Mouse (Mus musculus) limb, embryonic 12.5 days (tissue): ENCODE measurements around the gene Primpol. TPM values are rescaled to one million over a fixed set of nuclear protein-coding genes. Genes with fewer than 3 reads are reported as not detected.

Source experiments
- ATAC-seq: fragments of 200-750 bp; cut with Nextera tagmentation; 2 replicates; pipeline ENCODE4 v1.8.0; 2017; ENCODE audit warnings: low read depth, moderate TSS enrichment; ENCODE audit not compliant: insufficient number of reproducible peaks, insufficient read depth, low FRiP score, low TSS enrichment
- H3K27ac ChIP-seq: fragments of 300-500 bp; sonication (generic); 2 replicates; pipeline ENCODE4 v1.5.1; 2016; ENCODE audit warnings: mild to moderate bottlenecking, moderate library complexity
- H3K27me3 ChIP-seq: fragments of 300-500 bp; sonication (generic); 2 replicates; pipeline ENCODE4 v1.6.1; 2016; ENCODE audit warnings: mild to moderate bottlenecking, moderate library complexity
- H3K36me3 ChIP-seq: fragments of 300-500 bp; sonication (generic); 2 replicates; pipeline ENCODE4 v1.6.1; 2016; ENCODE audit warnings: mild to moderate bottlenecking, moderate library complexity
- H3K4me1 ChIP-seq: fragments of 300-500 bp; sonication (generic); replicated peaks from 2 replicates; pipeline ENCODE4 v1.6.1; 2016
- H3K4me2 ChIP-seq: fragments of 300-500 bp; sonication (generic); 2 replicates; pipeline ENCODE4 v1.6.1; 2016; ENCODE audit warnings: mild to moderate bottlenecking, moderate library complexity
- H3K4me3 ChIP-seq: fragments of 300-500 bp; sonication (generic); replicated peaks from 2 replicates; pipeline ENCODE4 v1.5.1; 2016; ENCODE audit warnings: mild to moderate bottlenecking
- H3K9ac ChIP-seq: fragments of 300-500 bp; sonication (generic); replicated peaks from 2 replicates; pipeline ENCODE4 v1.6.1; 2016; ENCODE audit warnings: mild to moderate bottlenecking, moderate library complexity
- H3K9me3 ChIP-seq: fragments of 300-500 bp; sonication (generic); 2 replicates; pipeline ENCODE4 v1.6.1; 2016; ENCODE audit warnings: mild to moderate bottlenecking, moderate library complexity
- WGBS: fragments of 180-500 bp; shearing (Covaris S2); methylation state at CpG from one replicate; pipeline ENCODE4 v1.1.7; 2016; 5-methylcytosine and 5-hydroxymethylcytosine counted together
- polyA plus RNA-seq: library from polyadenylated mRNA; unstranded; fragments of >200 nt; fragmentation: Nextera tagmentation; extraction: Ambion mirVana; gene quantifications from 2 replicates; pipeline ENCODE4 v1.2.1, GENCODE M21; 2016

Primpol gene
- polyA plus RNA-seq, 1 experiment from 2014 or later, result 14.9 TPM

DNA sequence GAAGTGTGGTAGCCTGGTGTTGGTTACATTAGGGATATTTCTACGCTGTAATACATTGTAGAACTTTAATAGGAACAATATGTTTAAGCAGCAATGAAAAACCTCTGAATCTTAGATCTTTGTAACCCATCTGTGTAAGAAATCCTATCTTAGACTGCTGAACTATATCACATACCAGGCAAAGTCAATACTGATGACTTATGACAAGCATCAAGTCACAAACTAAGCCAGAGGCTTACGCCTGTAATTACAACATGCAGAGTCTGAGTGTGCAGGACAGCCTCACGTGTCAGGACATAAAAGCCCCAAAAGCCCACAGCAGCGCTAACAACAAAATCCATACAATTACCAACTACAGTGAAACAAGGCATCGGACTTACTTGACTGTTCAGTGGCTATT lies 13.4 kb downstream of the Primpol start:
- H3K4me2 ChIP-seq, result no peak overlapping the region
- H3K4me1 ChIP-seq, result peaks cover 9% of the 10 kb centered on the region
- no peak overlapping the region for H3K9ac ChIP-seq
- no peaks in the 10 kb centered on the region for H3K27me3 ChIP-seq
- H3K9me3 ChIP-seq, result no peaks in the 10 kb centered on the region
- no peak overlapping the region for H3K4me3 ChIP-seq
- WGBS, result 46% methylated on average over 5 of the region's 5 CpGs
- peaks cover 20% of the 10 kb centered on the region for H3K36me3 ChIP-seq
- H3K27ac ChIP-seq, result no peak overlapping the region
- ATAC-seq, result no peak

DNA sequence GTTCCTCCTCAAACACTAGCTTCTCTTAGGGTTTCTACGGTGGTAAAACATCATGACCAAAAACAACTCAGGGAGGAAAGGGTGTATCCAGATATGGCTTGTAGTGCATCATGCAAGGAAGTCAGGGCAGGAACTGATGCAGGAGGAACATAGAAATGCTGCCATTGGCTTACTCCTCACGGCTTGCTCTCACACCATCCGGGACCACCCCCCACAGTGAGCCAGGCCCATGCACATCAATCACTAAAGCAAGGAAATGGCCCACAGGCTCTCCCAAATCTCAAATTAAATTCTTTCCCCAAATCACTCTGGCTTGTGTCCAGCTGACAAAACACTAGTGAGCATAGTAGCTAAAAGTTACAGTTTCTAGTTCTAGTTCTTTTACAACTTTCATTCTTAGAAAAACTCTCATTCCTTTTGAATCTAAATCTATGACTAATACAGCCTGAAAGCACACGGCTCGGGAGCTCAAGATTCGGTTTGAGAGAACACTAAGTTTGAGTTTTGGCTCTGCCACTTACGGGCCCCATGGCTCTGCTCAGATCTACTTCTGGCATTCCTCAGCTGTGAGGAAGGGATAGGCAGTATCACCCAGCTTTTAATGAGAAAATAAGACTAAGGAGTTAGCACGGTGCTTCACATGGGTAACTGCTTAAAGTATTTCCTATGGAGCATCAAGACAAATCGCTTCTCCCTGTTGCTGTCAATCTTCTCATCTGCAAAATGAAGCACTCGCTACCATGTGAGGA lies 15.9 kb downstream of the Primpol start:
- H3K4me3 ChIP-seq, result no peak overlapping the region
- H3K9ac ChIP-seq, result no peak overlapping the region
- H3K27me3 ChIP-seq, result no peaks in the 10 kb centered on the region
- WGBS, result 43% methylated on average over 10 of the region's 10 CpGs
- H3K27ac ChIP-seq, result peak overlapping the region; percentile 70
- peaks cover 9% of the 10 kb centered on the region for H3K4me1 ChIP-seq
- no peaks in the 10 kb centered on the region for H3K9me3 ChIP-seq
- peaks cover 14% of the 10 kb centered on the region for H3K36me3 ChIP-seq
- H3K4me2 ChIP-seq, result no peak overlapping the region
- ATAC-seq, result no peak

DNA sequence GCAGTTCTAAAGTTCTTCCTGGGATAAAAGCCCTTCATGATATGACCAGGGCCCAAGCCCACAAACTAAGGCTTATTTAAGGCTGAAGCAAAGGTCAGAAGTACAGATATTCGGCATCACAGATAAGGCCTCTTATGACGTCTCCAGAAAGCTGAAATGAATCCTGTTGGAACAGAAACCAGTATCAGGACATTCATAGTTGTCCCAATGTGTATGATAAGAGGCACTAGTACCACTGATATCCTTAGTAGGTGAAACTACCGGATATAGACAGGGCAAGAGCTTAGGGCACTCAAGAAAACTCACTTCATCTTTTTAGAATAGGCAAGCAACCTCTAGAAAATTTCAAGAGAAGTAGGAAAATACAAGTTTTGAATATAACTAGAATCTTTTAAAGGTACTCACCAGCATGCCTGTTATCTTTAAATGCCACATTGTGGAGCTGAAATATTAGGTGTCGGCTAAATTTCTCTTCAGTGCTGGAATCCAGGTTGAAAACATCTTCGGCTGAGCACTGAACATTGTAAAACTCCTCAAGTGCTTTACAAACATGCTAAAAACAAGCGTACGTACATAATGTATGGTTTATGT lies 17.6 kb downstream of the Primpol start:
- Histone ChIP-seq H3K27ac (no peak overlapping the region), H3K27me3 (no peaks in the 10 kb centered on the region), H3K4me2 (no peak overlapping the region), H3K4me1 (peaks cover 9% of the 10 kb centered on the region), H3K36me3 (peaks cover 14% of the 10 kb centered on the region), H3K9ac (no peak overlapping the region), H3K9me3 (no peaks in the 10 kb centered on the region), H3K4me3 (no peak overlapping the region)
- WGBS, result 92% methylated on average over 7 of the region's 7 CpGs
- no peak for ATAC-seq

DNA sequence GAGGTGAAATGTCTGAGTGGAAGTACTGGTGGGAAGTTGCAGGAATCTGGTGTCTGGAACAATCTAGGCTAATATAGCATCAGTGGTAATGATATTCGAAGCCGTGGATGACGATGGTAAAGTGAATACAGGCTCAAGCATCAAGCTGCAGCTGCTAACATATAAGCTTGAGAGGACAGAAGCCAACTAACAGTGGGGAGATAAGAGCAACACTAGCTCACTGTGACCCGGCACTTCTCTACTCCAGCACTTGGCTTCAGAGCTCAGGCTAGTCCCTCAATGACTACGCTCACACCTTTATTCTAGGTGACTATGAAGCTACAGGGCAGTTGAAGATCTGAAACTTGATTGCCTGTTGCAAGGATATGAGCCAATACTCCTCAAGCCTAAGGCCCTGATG lies 18.3 kb downstream of the Primpol start:
- no peak overlapping the region for H3K4me3 ChIP-seq
- H3K9ac ChIP-seq, result no peak overlapping the region
- ATAC-seq, result no peak
- no peak overlapping the region for H3K4me2 ChIP-seq
- peaks cover 9% of the 10 kb centered on the region for H3K4me1 ChIP-seq
- whole genome bisulfite sequencing, result 94% methylated on average over 5 of the region's 5 CpGs
- peaks cover 18% of the 10 kb centered on the region for H3K36me3 ChIP-seq
- no peak overlapping the region for H3K27ac ChIP-seq
- no peaks in the 10 kb centered on the region for H3K9me3 ChIP-seq
- H3K27me3 ChIP-seq, result no peaks in the 10 kb centered on the region

DNA sequence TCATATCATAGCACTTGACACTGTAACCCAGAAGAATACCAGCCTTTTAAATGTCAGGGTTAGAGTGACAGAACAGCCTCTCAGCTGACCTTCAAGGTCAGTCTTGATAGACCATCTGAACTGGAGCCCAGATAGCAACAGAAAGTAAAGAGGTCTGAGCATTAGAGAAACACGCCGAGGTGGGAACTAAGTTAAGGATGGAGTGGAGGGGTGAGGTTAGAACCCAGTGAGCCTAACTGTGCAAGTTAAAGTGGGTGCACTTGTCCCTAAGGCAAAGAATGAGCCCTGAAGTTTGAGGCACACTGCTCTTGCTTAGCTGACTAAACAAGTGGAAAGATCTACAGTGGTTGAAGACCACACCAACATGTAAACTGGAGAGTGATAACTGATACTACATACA lies 18.9 kb downstream of the Primpol start:
- Histone ChIP-seq H3K27ac (no peak overlapping the region), H3K36me3 (peaks cover 22% of the 10 kb centered on the region), H3K4me2 (no peak overlapping the region), H3K9me3 (no peaks in the 10 kb centered on the region), H3K4me1 (peaks cover 6% of the 10 kb centered on the region), H3K27me3 (no peaks in the 10 kb centered on the region), H3K9ac (no peak overlapping the region), H3K4me3 (no peak overlapping the region)
- ATAC-seq, result no peak
- WGBS, result 94% methylated on average over 2 of the region's 2 CpGs

DNA sequence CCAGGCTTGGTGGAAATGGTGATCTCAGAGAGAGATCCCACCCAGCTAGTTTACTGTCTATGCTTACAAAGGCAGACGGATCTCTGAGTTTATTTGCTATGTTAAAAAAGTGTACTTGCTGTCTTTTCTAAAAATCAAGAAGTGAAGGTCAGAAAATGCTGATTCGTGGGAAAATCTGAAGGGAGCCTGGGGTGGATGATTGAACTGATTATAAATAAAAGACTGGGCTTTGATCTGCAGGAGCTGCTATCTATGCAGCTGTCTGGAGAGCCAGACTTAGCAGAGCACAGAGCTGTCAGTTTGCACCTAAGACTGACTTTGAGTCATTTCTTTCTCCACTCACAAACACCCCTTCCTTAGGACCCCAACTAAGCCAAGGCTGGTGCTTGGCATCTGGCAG lies 19.6 kb downstream of the Primpol start:
- H3K36me3 ChIP-seq, result peaks cover 21% of the 10 kb centered on the region
- H3K9me3 ChIP-seq, result no peaks in the 10 kb centered on the region
- WGBS, result 74% methylated on average over 2 of the region's 2 CpGs
- H3K9ac ChIP-seq, result no peak overlapping the region
- H3K27ac ChIP-seq, result no peak overlapping the region
- ATAC-seq, result no peak
- H3K4me1 ChIP-seq, result peaks cover 6% of the 10 kb centered on the region
- H3K4me2 ChIP-seq, result no peak overlapping the region
- H3K4me3 ChIP-seq, result no peak overlapping the region
- H3K27me3 ChIP-seq, result no peaks in the 10 kb centered on the region

DNA sequence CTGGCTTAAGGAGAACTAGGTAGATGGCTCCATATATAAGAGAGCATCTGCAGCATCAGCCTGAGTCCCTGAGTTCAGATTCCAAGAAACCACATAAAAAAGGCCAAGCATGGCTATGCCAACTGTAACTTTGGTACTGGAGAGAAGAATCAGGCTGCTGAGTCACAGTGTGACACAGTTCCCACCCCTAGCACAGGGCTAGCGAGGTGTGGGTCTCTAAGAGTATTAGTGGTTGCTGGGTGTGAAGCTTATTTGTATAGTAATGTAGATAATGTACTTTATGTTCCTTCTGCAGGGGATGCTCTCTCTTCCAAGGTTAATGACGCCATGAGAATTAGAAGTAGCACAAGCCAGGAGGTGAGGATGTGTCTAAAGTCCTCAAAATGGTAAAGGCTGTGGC lies 20.5 kb downstream of the Primpol start:
- peaks cover 6% of the 10 kb centered on the region for H3K4me1 ChIP-seq
- ATAC-seq, result no peak
- H3K36me3 ChIP-seq, result peaks cover 21% of the 10 kb centered on the region
- no peaks in the 10 kb centered on the region for H3K27me3 ChIP-seq
- H3K4me2 ChIP-seq, result no peak overlapping the region
- H3K9me3 ChIP-seq, result no peaks in the 10 kb centered on the region
- H3K9ac ChIP-seq, result no peak overlapping the region
- 96% methylated on average over 2 of the region's 2 CpGs for WGBS
- no peak overlapping the region for H3K4me3 ChIP-seq
- H3K27ac ChIP-seq, result no peak overlapping the region

DNA sequence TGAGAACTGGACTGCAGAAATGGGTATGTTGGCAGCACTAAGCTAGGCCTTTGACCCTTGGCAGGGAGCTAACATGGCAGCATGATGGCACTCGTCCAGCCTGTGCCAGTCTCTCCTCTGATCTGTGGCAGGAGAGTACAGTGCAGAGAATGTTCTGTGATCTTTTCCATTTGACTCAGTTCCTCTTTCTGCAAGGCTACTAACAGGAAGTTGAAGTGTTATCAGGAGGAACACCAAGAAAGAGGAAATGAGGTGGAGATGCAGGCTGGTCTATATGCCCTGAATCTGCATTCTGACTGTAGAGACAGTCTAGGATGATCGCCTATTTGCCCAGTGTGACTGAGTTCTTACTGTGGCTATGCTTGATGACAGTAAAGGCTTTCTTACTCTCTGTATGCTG lies 21.4 kb downstream of the Primpol start:
- Histone ChIP-seq H3K4me3 (no peak overlapping the region), H3K9ac (no peak overlapping the region), H3K4me1 (no peaks in the 10 kb centered on the region), H3K27ac (no peak overlapping the region), H3K9me3 (no peaks in the 10 kb centered on the region), H3K27me3 (no peaks in the 10 kb centered on the region), H3K4me2 (no peak overlapping the region), H3K36me3 (peaks cover 21% of the 10 kb centered on the region)
- ATAC-seq, result no peak
- 94% methylated on average over 2 of the region's 2 CpGs for WGBS

DNA sequence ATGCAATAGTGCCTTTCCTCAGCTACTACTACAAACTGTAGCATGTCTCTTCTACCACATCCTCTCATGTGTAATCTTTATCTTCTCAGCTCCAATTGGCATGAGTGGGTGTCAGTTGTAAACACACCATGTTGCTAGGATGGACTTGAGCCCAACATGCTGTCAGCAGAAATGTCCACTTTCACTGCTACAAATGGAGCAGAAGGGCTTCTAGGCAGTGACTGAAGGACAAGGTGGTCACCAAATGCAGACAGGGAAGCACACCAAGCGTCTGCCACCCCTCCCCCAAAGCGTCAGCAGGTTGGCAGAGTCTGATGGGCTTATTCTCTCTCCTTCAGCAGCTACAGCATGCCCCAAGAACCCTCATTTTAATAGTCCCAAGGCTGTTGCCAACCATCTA lies 23.2 kb downstream of the Primpol start:
- Histone ChIP-seq H3K36me3 (peaks cover 22% of the 10 kb centered on the region), H3K27me3 (no peaks in the 10 kb centered on the region), H3K27ac (no peak overlapping the region), H3K4me1 (no peaks in the 10 kb centered on the region), H3K4me3 (no peak overlapping the region), H3K9me3 (no peaks in the 10 kb centered on the region), H3K9ac (no peak overlapping the region), H3K4me2 (no peak overlapping the region)
- ATAC-seq, result no peak
- WGBS, result 79% methylated on average over 2 of the region's 2 CpGs

DNA sequence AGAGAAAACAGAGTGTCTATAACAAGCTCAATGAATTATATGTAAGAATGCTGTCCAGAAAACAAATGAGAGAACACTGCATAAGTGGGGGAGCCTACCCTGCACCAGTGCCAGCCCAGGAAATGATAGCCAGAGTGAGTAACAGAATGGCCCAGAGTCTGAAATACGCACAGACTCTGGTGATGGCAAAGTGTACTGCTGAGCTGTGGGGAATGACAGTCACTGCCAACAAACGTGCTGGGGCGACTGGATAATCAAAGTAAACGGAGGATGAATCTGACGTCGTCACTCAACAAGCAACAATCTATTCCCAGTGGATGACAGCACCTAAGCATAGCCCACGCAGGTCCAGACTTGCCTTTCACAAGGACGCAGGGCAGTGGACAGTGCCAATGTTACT lies 23.9 kb downstream of the Primpol start:
- Histone ChIP-seq H3K4me3 (no peak overlapping the region), H3K27ac (no peak overlapping the region), H3K36me3 (peaks cover 21% of the 10 kb centered on the region), H3K27me3 (no peaks in the 10 kb centered on the region), H3K4me2 (no peak overlapping the region), H3K9ac (no peak overlapping the region), H3K9me3 (no peaks in the 10 kb centered on the region), H3K4me1 (no peaks in the 10 kb centered on the region)
- no peak for ATAC-seq
- WGBS, result 80% methylated on average over 8 of the region's 8 CpGs

DNA sequence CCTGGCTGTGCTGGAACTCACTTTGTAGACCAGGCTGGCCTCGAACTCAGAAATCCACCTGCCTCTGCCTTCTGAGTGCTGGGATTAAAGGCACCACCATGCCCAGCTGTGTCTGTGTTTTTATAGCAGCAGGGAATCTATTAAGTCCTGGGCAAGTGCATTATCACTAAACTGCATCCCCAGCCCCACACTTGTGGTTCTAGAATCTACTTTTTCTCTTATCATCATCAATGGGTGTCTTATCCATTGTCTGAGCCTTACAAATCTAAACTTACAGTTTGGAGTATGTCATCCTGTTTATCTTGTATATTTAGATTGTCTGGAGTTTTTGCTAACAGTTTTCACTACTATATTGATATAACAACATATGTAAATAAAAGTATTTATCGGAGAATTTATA lies 28.3 kb downstream of the Primpol start:
- no peaks in the 10 kb centered on the region for H3K4me1 ChIP-seq
- no peaks in the 10 kb centered on the region for H3K27me3 ChIP-seq
- no peak overlapping the region for H3K4me3 ChIP-seq
- 90% methylated on average over 2 of the region's 2 CpGs for WGBS
- no peak overlapping the region for H3K4me2 ChIP-seq
- no peaks in the 10 kb centered on the region for H3K9me3 ChIP-seq
- peaks cover 14% of the 10 kb centered on the region for H3K36me3 ChIP-seq
- no peak overlapping the region for H3K27ac ChIP-seq
- ATAC-seq, result no peak
- H3K9ac ChIP-seq, result no peak overlapping the region

DNA sequence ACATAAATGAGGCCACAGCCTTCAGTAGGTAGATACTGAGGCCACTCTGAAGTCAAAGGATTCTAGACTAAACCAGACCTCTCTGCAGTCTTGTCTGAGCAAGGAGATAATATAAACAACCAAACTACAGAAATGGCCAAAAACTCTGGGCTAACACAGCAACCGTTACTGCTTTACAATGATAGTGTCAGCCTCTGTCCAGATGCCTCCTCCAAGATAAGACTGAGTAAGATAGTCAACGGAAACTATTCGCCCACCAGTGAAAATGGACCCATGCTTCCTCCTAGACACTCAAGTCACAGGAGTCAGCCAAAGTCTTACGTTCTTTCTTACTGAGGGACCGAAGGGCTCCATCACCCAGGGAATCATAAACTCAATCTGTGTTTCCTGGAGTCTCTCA lies 29.1 kb downstream of the Primpol start:
- no peaks in the 10 kb centered on the region for H3K9me3 ChIP-seq
- peaks cover 9% of the 10 kb centered on the region; the same call in 1 of the 2 replicates for H3K36me3 ChIP-seq
- H3K4me1 ChIP-seq, result no peaks in the 10 kb centered on the region
- no peak overlapping the region for H3K27ac ChIP-seq
- WGBS, result 89% methylated on average over 5 of the region's 5 CpGs
- H3K27me3 ChIP-seq, result no peaks in the 10 kb centered on the region
- no peak overlapping the region for H3K4me3 ChIP-seq
- no peak overlapping the region for H3K9ac ChIP-seq
- ATAC-seq, result no peak
- H3K4me2 ChIP-seq, result no peak overlapping the region
